Mouse (Mus musculus) limb, embryonic 14.5 days (tissue): ENCODE measurements around the gene Cldn11. TPM values are rescaled to one million over a fixed set of nuclear protein-coding genes. Genes with fewer than 3 reads are reported as not detected.
A peak's percentile ranks its signal among the peaks of the same experiment; 100 is the strongest.

Experiments
- ATAC-seq: fragments of 200-750 bp; cut with Nextera tagmentation; 2 replicates; pipeline ENCODE4 v1.8.0; 2017; ENCODE audit warnings: low read depth, moderate number of reproducible peaks, moderate TSS enrichment; ENCODE audit not compliant: low FRiP score
- DNase-seq: peaks from one replicate; pipeline ENCODE4 v3.0.0-alpha.2; 2015; ENCODE audit warnings: low spot score
- H3K27ac ChIP-seq: fragments of 300-500 bp; sonication (generic); replicated peaks from 2 replicates; pipeline ENCODE4 v1.5.1; 2014; ENCODE audit warnings: low read depth, mild to moderate bottlenecking, low read length, moderate library complexity, mixed read lengths
- H3K27me3 ChIP-seq: fragments of 300-500 bp; sonication (generic); 2 replicates; pipeline ENCODE4 v1.6.1; 2014; ENCODE audit warnings: low read length, mixed read lengths; ENCODE audit not compliant: control insufficient read depth, insufficient read depth
- H3K36me3 ChIP-seq: fragments of 300-500 bp; sonication (generic); 2 replicates; pipeline ENCODE4 v1.6.1; 2014; ENCODE audit warnings: mild to moderate bottlenecking, low read length, moderate library complexity, mixed read lengths; ENCODE audit not compliant: control insufficient read depth, insufficient read depth
- H3K4me1 ChIP-seq: fragments of 300-500 bp; sonication (generic); 2 replicates; pipeline ENCODE4 v1.6.1; 2014; ENCODE audit warnings: antibody characterized with exemption, low read length, mixed read lengths; ENCODE audit not compliant: control insufficient read depth, insufficient read depth
- H3K4me2 ChIP-seq: fragments of 300-500 bp; sonication (generic); replicated peaks from 2 replicates; pipeline ENCODE4 v1.6.1; 2014; ENCODE audit warnings: low read depth, mild to moderate bottlenecking, low read length, moderate library complexity; ENCODE audit not compliant: severe bottlenecking
- H3K4me3 ChIP-seq: fragments of 300-500 bp; sonication (generic); replicated peaks from 2 replicates; pipeline ENCODE4 v1.5.1; 2014; ENCODE audit warnings: low read length
- H3K9ac ChIP-seq: fragments of 300-500 bp; sonication (generic); 2 replicates; pipeline ENCODE4 v1.6.1; 2014; ENCODE audit warnings: mild to moderate bottlenecking, low read depth, low read length, moderate library complexity; ENCODE audit not compliant: severe bottlenecking
- H3K9me3 ChIP-seq: fragments of 300-500 bp; sonication (generic); 2 replicates; pipeline ENCODE4 v1.6.1; 2016; ENCODE audit warnings: low read length; ENCODE audit not compliant: control insufficient read depth
- POLR2A ChIP-seq: fragments of 200-500 bp; IDR thresholded peaks from 2 replicates; pipeline ENCODE4 v1.8.0; 2012; ENCODE audit warnings: inconsistent platforms, mild to moderate bottlenecking, moderate library complexity, borderline replicate concordance; ENCODE audit not compliant: insufficient read depth, insufficient read length; ENCODE audit errors: extremely low read depth
- WGBS: fragments of 180-500 bp; shearing (Covaris S2); extraction: QIAGEN DNeasy Blood & Tissue Kit; methylation state at CpG from one replicate; pipeline ENCODE4 v1.1.7; 2014; 5-methylcytosine and 5-hydroxymethylcytosine counted together
- polyA plus RNA-seq, 2 experiments: library from polyadenylated mRNA; depleted of rRNA in 1 of 2; stranded (reverse) in 1 of 2; unstranded in 1 of 2; fragments of >200 nt; fragmentation: Nextera tagmentation in 1 of 2; extraction: Ambion mirVana in 1 of 2; gene quantifications; 2 replicates each; pipeline versions ENCODE4 v1.2.1 to v1.2.3; 2012 to 2014

The Cldn11 gene
- polyA plus RNA-seq, 2 experiments = 9.2 to 10.7 TPM

DNA sequence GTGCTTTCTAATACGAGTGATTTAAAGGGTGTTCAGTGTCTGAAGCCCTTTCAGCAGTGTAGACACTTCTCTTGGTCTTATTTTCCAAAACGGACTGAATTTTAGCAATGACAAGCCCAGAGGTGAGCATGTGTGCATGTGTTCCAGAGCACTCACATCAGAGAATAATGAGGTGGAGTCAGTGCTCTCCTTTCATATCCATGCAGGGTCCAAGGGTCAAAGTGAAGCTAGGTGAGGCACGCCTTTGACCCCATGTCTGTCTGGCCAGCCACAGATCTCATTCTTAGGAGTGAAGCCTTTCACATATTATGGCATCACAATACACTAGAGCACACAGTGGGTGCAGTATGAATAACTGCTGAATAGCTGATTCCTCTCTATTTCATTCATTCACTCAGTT, 55.4 kb downstream of the Cldn11 start:
- peaks cover 24% of the 10 kb centered on the region for H3K4me1 ChIP-seq
- H3K9me3 ChIP-seq = no peaks in the 10 kb centered on the region
- no peak overlapping the region for H3K27ac ChIP-seq
- DNase-seq = no peak
- H3K4me2 ChIP-seq = no peak overlapping the region
- ATAC-seq = no peak
- 75% methylated on average over 3 of the region's 3 CpGs for WGBS
- no peak overlapping the region for H3K4me3 ChIP-seq
- no peaks in the 10 kb centered on the region for H3K27me3 ChIP-seq
- H3K9ac ChIP-seq = no peak overlapping the region
- no peak for TF ChIP-seq POLR2A
- no peaks in the 10 kb centered on the region for H3K36me3 ChIP-seq

GRCm38 (mm10) chr3:31208046-31208445, 58.3 kb downstream of the Cldn11 start:
- peaks cover 33% of the 10 kb centered on the region for H3K4me1 ChIP-seq
- no peak overlapping the region for H3K4me2 ChIP-seq
- H3K4me3 ChIP-seq = no peak overlapping the region
- ATAC-seq (no peak), DNase-seq (no peak)
- H3K36me3 ChIP-seq = no peaks in the 10 kb centered on the region
- peak overlapping the region; percentile 19; the same call in 1 of the 2 replicates for H3K27ac ChIP-seq
- H3K27me3 ChIP-seq = no peaks in the 10 kb centered on the region
- no peak for TF ChIP-seq POLR2A
- no peaks in the 10 kb centered on the region for H3K9me3 ChIP-seq
- WGBS = 24% methylated on average over 4 of the region's 4 CpGs
- no peak overlapping the region for H3K9ac ChIP-seq

DNA sequence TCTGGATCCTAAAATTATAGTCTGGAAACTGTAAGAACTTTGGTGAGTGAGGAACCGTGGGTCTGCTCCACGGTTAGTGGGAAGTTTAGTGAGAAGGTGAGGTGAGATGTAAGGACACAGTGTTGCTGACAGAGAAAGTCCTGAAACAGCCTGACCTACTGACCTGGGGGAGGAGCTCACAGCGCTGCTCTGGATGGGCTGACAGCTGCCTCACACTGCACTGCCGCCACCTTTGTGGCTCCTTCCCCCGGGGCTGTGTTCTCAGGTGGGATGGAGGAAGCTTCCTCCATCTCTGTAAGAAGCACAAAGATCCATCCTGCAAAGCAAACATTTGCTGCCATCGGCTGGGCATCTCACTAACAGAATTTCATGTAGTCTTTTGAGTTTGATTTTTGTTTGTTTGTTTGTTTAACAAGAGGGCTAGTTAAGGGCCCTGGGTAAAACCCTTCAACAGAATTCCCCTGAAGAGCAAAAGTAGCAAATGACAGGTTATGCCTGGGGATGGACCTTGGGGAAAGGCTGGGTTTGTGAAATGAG, 58.8 kb downstream of the Cldn11 start:
- no peaks in the 10 kb centered on the region for H3K27me3 ChIP-seq
- peak overlapping the region; percentile 19; the same call in 1 of the 2 replicates for H3K27ac ChIP-seq
- WGBS = 9% methylated on average over 6 of the region's 6 CpGs
- TF ChIP-seq POLR2A = no peak
- 0 out of 2 replicates have a peak overlapping the region, but pooled peaks have one; percentile 28 for H3K9ac ChIP-seq
- no peak for ATAC-seq
- H3K4me1 ChIP-seq = peaks cover 38% of the 10 kb centered on the region
- peak overlapping the region; percentile 42 for H3K4me2 ChIP-seq
- H3K36me3 ChIP-seq = no peaks in the 10 kb centered on the region
- no peak overlapping the region; the same call in 1 of the 2 replicates for H3K4me3 ChIP-seq
- DNase-seq = no peak
- H3K9me3 ChIP-seq = no peaks in the 10 kb centered on the region

- Histone ChIP-seq H3K4me3 (no peak overlapping the region; the same call in 1 of the 2 replicates), H3K27me3 (no peaks in the 10 kb centered on the region), H3K9me3 (no peaks in the 10 kb centered on the region), H3K9ac (peak overlapping the region; percentile 28; the same call in 1 of the 2 replicates), H3K36me3 (no peaks in the 10 kb centered on the region), H3K4me1 (peaks cover 42% of the 10 kb centered on the region), H3K27ac (no peak overlapping the region), H3K4me2 (peak overlapping the region; percentile 42)
- DNase-seq = peak; percentile 26
- no peak for ATAC-seq
- no peak for TF ChIP-seq POLR2A
- WGBS = 5% methylated on average over 19 of the region's 19 CpGs
Observed at GRCm38 (mm10) chr3:31209001-31209400, 59.3 kb downstream of the Cldn11 start.

GRCm38 (mm10) chr3:31212205-31213038, 62.7 kb downstream of the Cldn11 start:
- Histone ChIP-seq H3K27ac (peak overlapping the region; percentile 78), H3K4me1 (peaks cover 42% of the 10 kb centered on the region), H3K36me3 (no peaks in the 10 kb centered on the region), H3K4me3 (no peak overlapping the region), H3K4me2 (0 out of 2 replicates have a peak overlapping the region, but pooled peaks have one; percentile 15), H3K27me3 (no peaks in the 10 kb centered on the region), H3K9ac (no peak overlapping the region), H3K9me3 (no peaks in the 10 kb centered on the region)
- TF ChIP-seq POLR2A = no peak
- peak; percentile 91 for ATAC-seq
- WGBS = 25% methylated on average over 9 of the region's 9 CpGs
- peak; percentile 84 for DNase-seq
